Mouse (Mus musculus): Measurements from ENCODE around the gene Odf3b.

The Odf3b gene

GRCm38 (mm10) chr15:89378831-89379401, at the start of gene Odf3b:
TSS of gene Odf3b (minus strand) at chr15:89379282.
- peak; percentile 45 for DNase-seq (ENCODE audit: extremely low spot score)

- DNase-seq (ENCODE audit: extremely low spot score), result no peak
These were observed 49.2 kb upstream of the Odf3b start for GRCm38 (mm10) chr15:89428136-89428790.

GRCm38 (mm10) chr15:89426716-89427115, 47.6 kb upstream of the Odf3b start:
- DNase-seq (ENCODE audit: extremely low spot score), result no peak

GRCm38 (mm10) chr15:89425711-89426121, 46.6 kb upstream of the Odf3b start, which contains the start of gene Cpt1b:
TSS of gene Cpt1b (minus strand) at chr15:89425863.
- DNase-seq (ENCODE audit: extremely low spot score), result peak; percentile 20

GRCm38 (mm10) chr15:89424621-89425020, 45.5 kb upstream of the Odf3b start:
- DNase-seq (ENCODE audit: extremely low spot score), result no peak

GRCm38 (mm10) chr15:89421938-89422337, 42.9 kb upstream of the Odf3b start:
- DNase-seq (ENCODE audit: extremely low spot score), result no peak

- no peak for DNase-seq (ENCODE audit: extremely low spot score)
These were observed 36.2 kb upstream of the Odf3b start for GRCm38 (mm10) chr15:89415282-89415681.

- no peak for DNase-seq (ENCODE audit: extremely low spot score)
These were observed 31.0 kb upstream of the Odf3b start, which contains the start of gene Syce3 for GRCm38 (mm10) chr15:89410118-89410517. TSS of gene Syce3 (minus strand) at chr15:89410503.

GRCm38 (mm10) chr15:89406691-89407090, 27.6 kb upstream of the Odf3b start:
- no peak for DNase-seq (ENCODE audit: extremely low spot score)

- DNase-seq (ENCODE audit: extremely low spot score), result no peak
These were observed 25.9 kb upstream of the Odf3b start for GRCm38 (mm10) chr15:89404831-89405623.

- DNase-seq (ENCODE audit: extremely low spot score), result no peak
These were observed 23.4 kb upstream of the Odf3b start for GRCm38 (mm10) chr15:89402471-89402870.

- no peak for DNase-seq (ENCODE audit: extremely low spot score)
These were observed 20.6 kb upstream of the Odf3b start for GRCm38 (mm10) chr15:89399716-89400115.

GRCm38 (mm10) chr15:89398146-89398545, 19.1 kb upstream of the Odf3b start:
- no peak for DNase-seq (ENCODE audit: extremely low spot score)

- no peak for DNase-seq (ENCODE audit: extremely low spot score)
These were observed 17.8 kb upstream of the Odf3b start for GRCm38 (mm10) chr15:89396883-89397282.

- no peak for DNase-seq (ENCODE audit: extremely low spot score)
These were observed 11.0 kb upstream of the Odf3b start for GRCm38 (mm10) chr15:89390081-89390480.

- no peak for DNase-seq (ENCODE audit: extremely low spot score)
These were observed 8.0 kb upstream of the Odf3b start for GRCm38 (mm10) chr15:89387127-89387526.

GRCm38 (mm10) chr15:89384617-89385016, 5.5 kb upstream of the Odf3b start, which contains the start of gene Klhdc7b:
TSS of gene Klhdc7b (plus strand) at chr15:89384917.
- no peak for DNase-seq (ENCODE audit: extremely low spot score)

GRCm38 (mm10) chr15:89379429-89379828, 347 bp upstream of the Odf3b start:
- DNase-seq (ENCODE audit: extremely low spot score), result peak; percentile 14

- DNase-seq (ENCODE audit: extremely low spot score), result peak; percentile 25
These were observed 899 bp downstream of the Odf3b start for GRCm38 (mm10) chr15:89377938-89378828.

- DNase-seq (ENCODE audit: extremely low spot score), result peak; percentile 17
These were observed 1.7 kb downstream of the Odf3b start for GRCm38 (mm10) chr15:89377362-89377761.

- DNase-seq (ENCODE audit: extremely low spot score), result no peak
These were observed 2.1 kb downstream of the Odf3b start, which contains the start of gene Tymp for GRCm38 (mm10) chr15:89376957-89377356. TSS of gene Tymp (minus strand) at chr15:89377039.
